Mouse (Mus musculus) fat pad, adult 2 months (tissue): ENCODE measurements around the gene Gm45713.
"Not testable (repeated sequence)": the region's sequence is repeated elsewhere in the genome, so short reads cannot be mapped to it uniquely, and the experiment has no call there.

Experiments used
- DNase-seq: peaks from one replicate; pipeline ENCODE4 v3.0.0-alpha.2; 2011; ENCODE audit warnings: low read depth, low spot score; ENCODE audit errors: extremely low read depth

Gene Gm45713

GRCm38 (mm10) chr7:45144368-45145174 lies 8.5 kb upstream of the Gm45713 start:
- DNase-seq = no peak

DNA sequence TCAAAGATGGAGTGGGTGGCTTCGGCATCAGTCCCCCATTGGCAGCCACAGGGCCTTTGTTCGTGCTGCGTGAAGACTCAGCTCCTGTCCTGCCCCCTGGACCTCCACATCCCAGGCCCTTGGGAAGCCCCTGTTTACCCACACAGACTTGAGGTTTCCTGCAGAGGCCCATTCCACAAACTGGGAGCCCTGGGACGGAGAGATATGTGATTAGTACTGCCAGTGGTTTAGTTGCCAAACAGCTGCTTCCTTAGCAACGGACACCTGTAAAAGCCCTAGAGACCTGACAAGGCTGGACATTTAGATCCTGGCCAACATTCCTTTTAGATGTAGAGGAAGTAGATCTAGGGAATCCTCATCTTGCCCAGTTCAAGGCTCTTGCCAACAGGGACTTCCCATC lies 5.9 kb upstream of the Gm45713 start:
- no peak for DNase-seq

DNA sequence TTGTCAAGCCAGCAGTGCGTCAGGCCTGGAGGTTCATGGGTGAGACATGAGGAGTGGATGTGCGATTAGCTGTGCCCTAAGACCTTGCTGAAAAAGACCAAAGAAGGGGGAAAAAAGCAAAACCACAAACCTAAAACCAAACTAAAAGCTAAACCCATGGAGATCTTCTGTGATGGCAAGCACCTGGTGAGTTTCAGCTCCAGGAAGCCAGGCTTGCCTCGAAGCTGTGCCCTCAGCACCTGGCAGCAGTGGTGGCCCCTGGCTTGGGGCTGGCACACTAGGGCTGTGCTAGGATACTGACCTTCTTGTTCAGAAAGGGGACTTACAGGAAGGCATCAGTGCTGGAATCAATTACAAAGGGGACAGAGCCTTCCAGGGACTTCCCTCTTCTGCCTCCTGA lies 5.3 kb upstream of the Gm45713 start:
- DNase-seq = no peak

- peak; percentile 72 for DNase-seq
These were observed 4.1 kb upstream of the Gm45713 start for GRCm38 (mm10) chr7:45139904-45140723.

DNA sequence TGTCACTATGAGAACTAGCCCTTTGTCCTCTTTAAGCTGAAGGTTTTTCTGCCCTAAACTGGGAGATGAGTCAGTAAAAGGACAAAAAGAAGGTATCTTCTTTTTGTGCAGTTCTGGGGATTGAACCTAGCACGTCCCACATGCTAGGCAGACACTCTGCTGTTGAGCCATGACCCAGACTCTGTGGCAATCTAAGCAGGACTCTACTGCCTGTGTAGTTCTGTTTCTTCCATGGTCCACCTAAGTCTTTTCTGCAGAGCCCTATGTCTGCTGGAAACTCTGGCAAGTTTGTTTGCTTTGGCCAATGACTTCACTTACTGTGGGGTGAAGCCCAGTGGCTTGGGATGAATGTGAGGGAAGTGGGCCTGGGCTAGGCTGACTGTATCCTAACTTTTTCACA lies 2.4 kb upstream of the Gm45713 start:
- no peak for DNase-seq

- no peak for DNase-seq
These were observed 1.4 kb upstream of the Gm45713 start for GRCm38 (mm10) chr7:45137171-45138006.

GRCm38 (mm10) chr7:45135370-45135769 lies 661 bp downstream of the Gm45713 start:
- no peak for DNase-seq

DNA sequence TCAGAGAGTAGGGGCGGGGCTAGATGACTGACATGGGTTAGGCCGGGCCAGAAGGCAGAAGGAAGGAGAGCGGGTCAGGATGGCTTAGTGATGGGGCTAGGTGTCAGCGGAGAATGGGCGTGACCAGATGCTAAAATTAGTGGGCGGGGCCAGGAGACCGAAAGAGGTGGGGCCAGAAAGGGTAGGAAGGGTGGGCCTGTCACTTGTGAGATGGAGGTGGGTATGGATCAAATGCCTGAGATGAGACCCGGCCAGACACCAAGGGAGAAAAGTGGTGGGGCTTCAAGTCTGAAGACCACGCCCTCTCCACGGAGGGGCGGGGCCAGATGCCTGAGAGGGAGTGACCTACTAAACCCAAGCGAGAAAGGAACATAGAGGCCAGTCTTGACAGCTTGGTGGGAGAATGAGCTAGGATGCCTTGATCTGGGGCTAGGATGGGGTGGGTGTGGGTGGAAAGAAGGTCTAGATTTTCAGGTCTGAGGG lies 1.4 kb downstream of the Gm45713 start:
- DNase-seq = no peak

DNA sequence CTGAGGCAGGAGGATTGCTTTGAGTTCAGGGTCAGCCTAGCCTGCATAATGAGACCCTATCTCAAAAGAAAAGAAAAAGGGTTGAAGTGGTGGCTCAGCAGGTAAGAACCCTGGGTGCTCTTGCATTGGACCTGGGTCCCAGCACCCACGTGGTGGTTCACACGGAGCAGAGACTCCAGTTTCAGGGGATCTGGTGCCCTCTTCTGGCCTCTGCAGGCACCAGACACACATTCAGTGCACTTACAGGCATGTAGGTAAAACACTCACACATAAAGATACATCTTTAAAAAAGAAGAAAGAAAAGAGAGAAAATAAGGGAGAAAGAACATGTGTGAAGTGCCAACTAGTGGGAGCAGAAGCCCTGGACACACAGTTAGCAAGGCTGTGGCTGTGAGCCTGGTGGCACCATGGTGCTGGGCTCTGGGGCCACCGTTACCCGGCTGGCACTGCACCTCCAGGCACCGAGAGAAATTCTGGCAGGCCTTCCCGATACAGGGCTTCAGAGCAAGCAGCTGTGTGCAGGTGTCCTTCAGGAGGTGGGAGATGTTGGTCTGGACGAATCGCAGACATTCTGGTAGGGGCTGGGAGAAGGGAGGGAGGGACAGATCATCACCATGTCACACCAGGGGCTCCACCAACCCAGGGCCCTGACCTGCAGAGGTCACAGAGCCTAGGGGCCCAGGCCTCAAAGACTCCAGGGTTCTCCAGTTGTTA lies 2.4 kb downstream of the Gm45713 start:
- no peak for DNase-seq

DNA sequence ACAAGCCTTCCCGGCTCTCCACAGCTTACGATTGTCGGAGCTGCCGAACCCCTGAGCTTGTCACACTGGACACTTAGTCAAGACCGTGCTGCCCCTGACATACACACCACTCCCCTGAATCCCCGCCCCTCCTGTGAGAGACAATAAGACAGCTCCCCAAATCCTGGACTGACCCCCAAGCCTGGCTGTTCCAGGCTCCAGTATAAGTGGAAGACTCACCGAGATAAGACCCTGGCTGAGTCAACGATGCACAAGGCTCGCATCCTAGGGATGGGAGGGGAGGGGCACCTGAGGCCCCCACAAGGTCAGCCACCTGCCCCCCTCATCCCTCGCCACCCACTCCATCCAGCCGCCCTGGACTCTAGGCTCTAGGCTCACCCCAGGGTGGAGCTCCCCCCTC lies 4.2 kb downstream of the Gm45713 start:
- no peak for DNase-seq

DNA sequence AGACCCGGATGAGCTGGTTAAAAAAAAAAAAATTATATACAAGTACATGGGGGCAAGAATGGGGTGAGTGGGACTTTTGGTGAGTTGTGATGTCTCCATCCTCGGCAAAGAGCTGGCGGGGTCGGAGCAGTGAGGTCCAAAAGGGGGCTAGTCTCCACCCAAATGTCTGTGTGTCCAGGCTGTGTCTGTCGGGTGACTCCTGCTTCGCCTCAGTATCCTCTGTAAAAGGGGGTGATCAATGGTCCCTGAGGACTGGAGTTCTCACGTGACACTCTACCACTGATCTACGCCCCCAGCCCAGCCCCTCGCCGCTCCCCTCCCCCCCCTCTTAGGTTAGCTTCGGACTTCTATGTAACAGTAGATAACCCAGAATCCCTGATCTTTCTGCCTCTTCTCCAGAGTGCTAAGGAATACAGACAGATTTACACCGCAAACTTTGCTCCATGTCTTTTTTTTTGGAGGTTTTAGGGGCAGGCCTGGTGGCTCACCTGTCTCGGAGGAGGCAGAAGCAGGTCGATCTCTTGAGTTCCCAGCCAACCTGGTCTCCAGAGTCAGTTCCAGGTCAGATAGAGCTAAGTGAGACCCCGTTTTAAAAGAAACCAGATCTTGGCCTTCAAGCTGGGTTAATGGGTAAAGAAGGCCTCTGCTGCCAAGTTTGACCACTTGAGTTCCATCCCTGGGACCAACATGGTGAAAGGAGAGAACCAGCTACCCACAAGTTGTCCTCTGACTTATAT lies 6.1 kb downstream of the Gm45713 start:
- DNase-seq = no peak

DNA sequence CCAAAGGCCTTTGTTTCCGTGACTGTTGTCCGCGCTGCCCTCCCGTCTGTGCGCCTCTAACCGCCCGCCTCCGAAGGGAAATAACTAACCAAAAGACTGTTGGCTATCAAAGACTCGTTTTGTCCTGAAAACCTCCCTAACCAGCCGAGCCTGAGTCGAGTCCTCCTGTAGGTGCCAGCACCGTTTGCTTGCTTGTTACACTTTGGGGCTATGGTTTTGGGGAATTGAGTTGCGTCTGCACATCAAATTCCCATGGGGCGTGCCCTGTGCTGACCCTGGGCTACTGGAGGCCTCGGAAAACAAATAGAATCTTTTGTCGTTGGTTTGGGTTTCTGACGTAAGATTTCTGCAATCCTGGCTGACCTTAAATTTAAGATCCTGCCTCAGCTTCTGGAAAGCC lies 6.7 kb downstream of the Gm45713 start:
- no peak for DNase-seq

DNA sequence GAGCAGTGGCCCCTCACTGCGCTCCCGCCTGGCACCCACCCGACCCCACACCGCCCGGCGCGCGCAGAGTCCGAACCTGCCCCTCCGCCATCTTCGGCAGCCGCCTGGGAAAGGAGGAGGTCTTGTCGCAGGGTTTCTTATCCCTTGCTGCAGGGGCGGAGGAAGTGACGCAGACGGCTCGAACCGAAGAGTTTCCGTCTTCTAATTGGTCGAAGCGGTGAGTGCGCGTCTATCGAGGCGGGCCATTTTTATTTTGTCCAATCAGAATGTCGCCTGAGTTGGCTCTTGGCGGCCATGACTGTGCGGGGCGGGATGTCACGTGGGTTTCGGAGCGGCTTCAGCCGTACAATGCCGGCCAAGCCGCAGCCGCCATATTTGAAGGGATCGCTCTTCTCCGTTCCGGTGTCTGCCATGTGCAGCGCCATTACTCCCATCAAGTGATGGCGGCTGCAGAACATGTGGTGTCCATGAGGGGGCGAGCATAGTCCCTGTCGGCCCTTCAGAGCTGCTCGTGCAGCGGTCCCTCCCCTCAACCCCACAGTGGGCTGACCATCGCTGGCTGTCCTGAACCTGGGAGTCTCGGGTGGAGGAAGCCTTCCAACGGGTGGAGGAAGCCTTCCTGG lies 7.3 kb downstream of the Gm45713 start, which contains the start of gene Rpl13a:
Rpl13a (minus strand) TSS at position 138 of the 623 bp plus-strand sequence.
- DNase-seq = peak; percentile 90

GRCm38 (mm10) chr7:45127700-45128224 lies 8.3 kb downstream of the Gm45713 start:
- DNase-seq = no peak

GRCm38 (mm10) chr7:45126844-45127699 lies 9.0 kb downstream of the Gm45713 start:
- DNase-seq = no peak

DNA sequence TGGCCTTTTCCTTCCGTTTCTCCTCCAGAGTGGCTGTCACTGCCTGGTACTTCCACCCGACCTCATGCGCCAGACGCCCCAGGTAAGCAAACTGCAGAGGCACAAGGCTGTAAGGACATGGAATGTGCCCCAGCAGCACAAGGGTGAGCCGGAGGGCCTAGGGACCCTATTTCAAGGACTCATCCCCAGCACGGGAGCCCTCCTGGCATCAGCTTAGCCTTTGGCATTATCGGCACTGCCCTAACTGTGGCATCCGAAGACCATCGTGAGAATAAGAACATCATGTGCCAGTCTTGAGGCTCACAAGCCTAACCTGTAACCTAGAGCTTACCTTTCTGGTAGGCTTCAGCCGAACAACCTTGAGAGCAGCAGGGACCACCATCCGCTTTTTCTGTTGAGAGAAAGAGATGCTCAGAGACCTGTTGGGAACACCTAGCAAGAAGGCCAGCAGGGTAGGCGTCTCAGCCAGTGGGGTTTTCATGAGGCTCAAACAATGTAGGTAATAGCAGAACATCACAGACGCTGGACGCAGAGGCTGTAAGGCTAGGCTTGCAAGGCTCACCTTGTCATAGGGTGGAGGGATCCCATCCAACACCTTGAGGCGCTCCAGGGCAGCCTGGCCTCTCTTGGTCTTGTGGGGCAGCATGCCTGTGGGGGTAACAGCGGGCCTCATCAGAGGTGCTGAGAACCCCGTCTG lies 9.7 kb downstream of the Gm45713 start:
- no peak for DNase-seq

- DNase-seq = not testable (repeated sequence)
These were observed 10.4 kb downstream of the Gm45713 start for GRCm38 (mm10) chr7:45125649-45126048.
